Mouse (Mus musculus): Measurements from ENCODE around the gene Hmbs. TPM values are rescaled to one million over a fixed set of nuclear protein-coding genes. Genes with fewer than 3 reads are reported as not detected.
"Not testable (repeated sequence)": the region's sequence is repeated elsewhere in the genome, so short reads cannot be mapped to it uniquely, and the experiment has no call there.

Hmbs gene
- polyA plus RNA-seq, 1 experiment from 2014 or later, result 175 TPM

DNA sequence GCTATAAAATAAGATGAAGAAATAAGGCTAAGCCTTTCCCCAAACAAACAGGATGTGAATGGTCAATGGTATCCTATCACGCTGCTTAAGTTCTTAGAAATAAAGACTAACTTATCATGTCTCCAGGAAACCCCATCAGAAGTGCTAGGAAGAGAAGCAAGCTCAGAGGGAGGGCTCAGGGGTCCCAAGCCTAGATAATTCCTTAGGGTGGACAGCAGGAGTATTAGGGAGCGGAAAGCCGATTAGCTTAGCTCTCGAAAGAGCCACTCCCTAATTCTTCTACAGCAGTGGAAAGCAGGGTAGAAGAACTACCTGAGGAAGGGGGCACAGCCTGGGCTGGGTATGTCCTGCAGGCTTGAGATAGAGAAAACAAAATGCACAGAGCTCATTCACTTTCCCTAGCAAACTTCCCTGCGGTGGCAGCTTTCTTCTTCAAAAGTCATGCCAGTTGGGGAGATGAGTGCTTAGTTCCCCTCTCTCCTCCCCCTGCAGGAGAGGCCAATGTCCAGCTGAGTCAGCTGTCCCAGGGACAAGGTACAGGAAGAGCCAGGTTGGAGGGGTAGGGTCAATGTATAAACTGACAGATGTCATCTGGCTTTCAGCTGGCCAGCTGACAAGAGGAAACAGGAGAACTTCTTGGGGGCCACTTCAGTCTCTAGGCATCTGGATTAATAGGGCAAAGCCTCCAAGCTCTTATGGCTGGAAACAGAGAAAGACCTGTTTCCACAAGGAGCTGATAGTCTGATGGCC is 25.8 kb downstream of the Hmbs start:
- Histone ChIP-seq H3K27me3 (replicated peaks; ENCODE audit: low read depth, poor library complexity, severe bottlenecking) (peaks cover 10% of the 10 kb centered on the region), H3K4me3 (peak overlapping the region; percentile 86), H3K4me1 (peaks cover 33% of the 10 kb centered on the region), H3K9me3 (no peaks in the 10 kb centered on the region), H3K36me3 (replicated peaks) (peaks cover 39% of the 10 kb centered on the region), H3K27ac (replicated peaks) (no peak overlapping the region)
- no peak for DNase-seq (ENCODE audit: low spot score)
- 60% methylated on average over 5 of the region's 5 CpGs for WGBS

DNA sequence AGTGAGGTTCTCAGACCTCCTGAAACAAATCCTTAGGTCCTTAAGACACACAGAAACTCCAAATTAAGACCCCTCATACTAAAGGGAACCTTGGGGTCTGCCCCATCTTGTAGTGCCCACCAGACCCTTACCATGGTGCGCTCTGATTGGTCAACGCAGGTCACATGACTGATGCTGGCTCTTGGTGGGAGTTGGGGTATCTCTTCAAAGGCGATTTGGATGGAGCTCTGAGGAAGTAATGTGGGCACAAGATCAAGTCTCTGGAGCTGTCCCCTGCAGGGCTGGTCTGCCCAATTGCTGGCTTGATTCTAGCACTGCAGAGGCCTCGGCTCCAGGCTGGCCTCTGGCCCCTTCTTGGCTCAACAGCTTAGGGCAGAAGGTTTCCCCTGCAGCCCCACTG is 26.6 kb downstream of the Hmbs start:
- no peaks in the 10 kb centered on the region for H3K9me3 ChIP-seq
- DNase-seq (ENCODE audit: low spot score), result no peak
- peaks cover 47% of the 10 kb centered on the region for H3K36me3 ChIP-seq (replicated peaks)

DNA sequence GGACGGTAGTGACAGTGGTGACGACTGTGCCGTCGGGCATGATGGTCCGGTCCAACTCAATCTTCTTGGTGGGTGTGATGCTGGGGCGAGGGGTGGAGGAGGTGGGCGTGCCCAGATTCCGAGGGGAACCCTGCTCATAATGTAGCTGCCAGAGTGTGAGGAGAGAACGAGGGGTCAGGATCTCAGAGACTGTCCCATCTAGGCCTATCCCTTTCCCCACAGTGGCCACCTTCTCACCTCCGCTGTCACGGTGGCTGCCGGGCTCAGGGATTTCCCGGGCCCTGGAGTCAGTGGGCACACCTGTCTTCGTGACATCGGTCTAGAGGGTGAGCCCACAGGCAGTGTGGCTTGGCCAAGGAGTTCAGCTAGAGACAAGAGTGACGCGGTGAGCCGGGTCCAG is 29.1 kb downstream of the Hmbs start:
- H3K4me3 ChIP-seq, result no peak overlapping the region
- H3K27ac ChIP-seq (replicated peaks), result no peak overlapping the region
- 91% methylated on average over 18 of the region's 18 CpGs for WGBS
- DNase-seq (ENCODE audit: low spot score), result no peak
- peaks cover 40% of the 10 kb centered on the region for H3K4me1 ChIP-seq
- H3K36me3 ChIP-seq (replicated peaks), result peaks cover 48% of the 10 kb centered on the region
- peaks cover 36% of the 10 kb centered on the region for H3K27me3 ChIP-seq (replicated peaks; ENCODE audit: low read depth, poor library complexity, severe bottlenecking)
- no peaks in the 10 kb centered on the region for H3K9me3 ChIP-seq

More for the DNA sequence above, 26.6 kb downstream of the Hmbs start:
- H3K4me3 ChIP-seq, result no peak overlapping the region
- no peak overlapping the region for H3K27ac ChIP-seq (replicated peaks)
- 71% methylated on average over 4 of the region's 4 CpGs for WGBS
- peaks cover 33% of the 10 kb centered on the region for H3K4me1 ChIP-seq
- peaks cover 15% of the 10 kb centered on the region for H3K27me3 ChIP-seq (replicated peaks; ENCODE audit: low read depth, poor library complexity, severe bottlenecking)

DNA sequence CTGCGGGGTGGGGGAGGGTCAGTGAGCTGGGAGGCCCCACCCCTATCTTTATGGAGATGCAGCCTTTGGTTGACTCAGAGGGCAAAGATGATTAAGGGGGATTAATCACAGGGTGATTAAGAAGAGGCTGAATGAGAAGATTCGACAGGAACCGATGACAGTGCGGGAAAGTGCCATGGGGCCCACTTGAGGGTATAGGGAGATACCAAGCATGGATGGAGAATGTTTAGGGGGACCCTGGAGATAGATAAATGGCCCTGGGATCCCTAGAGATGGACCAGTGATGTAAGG is 29.8 kb downstream of the Hmbs start:
- peaks cover 48% of the 10 kb centered on the region for H3K36me3 ChIP-seq (replicated peaks)
- H3K9me3 ChIP-seq, result no peaks in the 10 kb centered on the region
- no peak overlapping the region for H3K27ac ChIP-seq (replicated peaks)
- 68% methylated on average over 4 of the region's 4 CpGs for WGBS
- no peak for DNase-seq (ENCODE audit: low spot score)
- peaks cover 36% of the 10 kb centered on the region for H3K27me3 ChIP-seq (replicated peaks; ENCODE audit: low read depth, poor library complexity, severe bottlenecking)
- no peak overlapping the region for H3K4me3 ChIP-seq
- H3K4me1 ChIP-seq, result peaks cover 36% of the 10 kb centered on the region

DNA sequence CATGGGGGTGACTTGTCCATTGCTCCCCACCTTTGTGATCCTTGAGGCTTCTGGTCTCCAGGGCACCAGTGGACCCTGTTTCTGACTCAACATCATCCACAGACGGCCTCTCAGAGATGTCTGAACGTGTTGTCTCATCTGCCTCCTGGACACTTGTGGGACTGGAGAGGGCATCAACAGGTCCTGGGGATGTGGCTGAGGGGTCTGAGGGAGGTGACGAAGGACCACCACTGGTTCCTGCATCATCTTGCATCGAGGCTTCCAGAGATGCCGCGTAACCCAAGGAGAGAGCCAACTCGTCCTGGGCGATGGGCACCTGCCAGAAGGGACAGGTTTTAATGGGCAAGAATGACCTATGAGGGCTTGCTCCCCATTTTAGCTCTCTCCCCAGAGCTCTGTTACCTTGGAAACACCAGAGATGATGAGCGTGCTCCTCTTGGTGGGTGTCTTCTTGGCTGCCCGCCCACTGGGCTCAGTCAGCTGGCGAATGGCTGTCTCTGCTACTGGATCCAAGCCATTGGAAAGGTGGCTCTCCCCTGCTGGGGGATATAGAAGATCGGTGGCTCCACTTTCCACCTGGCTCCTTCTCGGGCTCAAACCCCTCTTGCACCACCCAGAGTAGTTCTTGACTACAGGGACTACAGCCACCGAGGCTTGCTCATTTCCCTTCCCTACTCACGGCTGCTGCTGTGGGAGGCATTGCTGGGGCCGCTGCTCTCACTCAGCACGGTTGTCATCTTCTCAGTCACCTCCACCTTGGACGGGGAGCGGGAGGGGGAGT is 30.4 kb downstream of the Hmbs start:
- Histone ChIP-seq H3K4me1 (peaks cover 30% of the 10 kb centered on the region), H3K4me3 (no peak overlapping the region), H3K27ac (replicated peaks) (no peak overlapping the region), H3K9me3 (no peaks in the 10 kb centered on the region), H3K36me3 (replicated peaks) (peaks cover 48% of the 10 kb centered on the region), H3K27me3 (replicated peaks; ENCODE audit: low read depth, poor library complexity, severe bottlenecking) (peaks cover 31% of the 10 kb centered on the region)
- 80% methylated on average over 19 of the region's 19 CpGs for WGBS
- DNase-seq (ENCODE audit: low spot score), result no peak

- peaks cover 17% of the 10 kb centered on the region for H3K4me1 ChIP-seq
- H3K9me3 ChIP-seq, result no peaks in the 10 kb centered on the region
- WGBS, result 8% methylated on average over 27 of the region's 27 CpGs
- H3K27me3 ChIP-seq (replicated peaks; ENCODE audit: low read depth, poor library complexity, severe bottlenecking), result peaks cover 26% of the 10 kb centered on the region
- H3K36me3 ChIP-seq (replicated peaks), result peaks cover 41% of the 10 kb centered on the region
- peak overlapping the region; percentile 60 for H3K27ac ChIP-seq (replicated peaks)
- DNase-seq (ENCODE audit: low spot score), result peak; percentile 32
- H3K4me3 ChIP-seq, result peak overlapping the region; percentile 30
Measured at GRCm38 (mm10) chr9:44311136-44312134, 32.6 kb downstream of the Hmbs start.

- 21% methylated on average over 10 of the region's 10 CpGs for WGBS
Measured at GRCm38 (mm10) chr9:44310750-44311135, 33.3 kb downstream of the Hmbs start.

DNA sequence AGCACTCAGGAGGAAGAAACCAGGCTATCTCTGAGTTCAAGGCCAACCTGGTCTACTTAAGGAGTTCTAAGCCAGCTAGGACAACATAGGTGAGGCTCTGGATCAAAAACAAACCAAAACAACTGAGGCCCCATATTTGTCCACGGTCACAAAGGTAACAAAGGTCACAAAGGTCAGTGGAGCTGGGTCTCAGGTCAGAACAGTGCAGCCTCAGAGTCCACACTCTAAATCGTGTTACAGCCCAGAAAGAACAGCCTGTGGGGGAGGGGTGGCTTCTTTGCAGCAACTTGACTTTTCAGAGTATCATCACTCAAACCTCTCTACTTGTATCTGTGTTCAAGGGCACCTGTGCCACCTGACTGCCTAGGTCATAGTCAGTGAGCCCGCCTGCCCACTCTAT is 34.3 kb downstream of the Hmbs start:
- WGBS, result 60% methylated on average over 3 of the region's 3 CpGs
- no peak overlapping the region for H3K27ac ChIP-seq (replicated peaks)

More at GRCm38 (mm10) chr9:44310750-44311135, 33.3 kb downstream of the Hmbs start:
- H3K4me3 ChIP-seq, result peak overlapping the region; percentile 30
- peaks cover 34% of the 10 kb centered on the region for H3K36me3 ChIP-seq (replicated peaks)
- peaks cover 17% of the 10 kb centered on the region for H3K4me1 ChIP-seq
- peaks cover 26% of the 10 kb centered on the region for H3K27me3 ChIP-seq (replicated peaks; ENCODE audit: low read depth, poor library complexity, severe bottlenecking)
- peak overlapping the region; percentile 60; the same call in 1 of the 2 replicates for H3K27ac ChIP-seq (replicated peaks)
- H3K9me3 ChIP-seq, result no peaks in the 10 kb centered on the region
- no peak for DNase-seq (ENCODE audit: low spot score)

DNA sequence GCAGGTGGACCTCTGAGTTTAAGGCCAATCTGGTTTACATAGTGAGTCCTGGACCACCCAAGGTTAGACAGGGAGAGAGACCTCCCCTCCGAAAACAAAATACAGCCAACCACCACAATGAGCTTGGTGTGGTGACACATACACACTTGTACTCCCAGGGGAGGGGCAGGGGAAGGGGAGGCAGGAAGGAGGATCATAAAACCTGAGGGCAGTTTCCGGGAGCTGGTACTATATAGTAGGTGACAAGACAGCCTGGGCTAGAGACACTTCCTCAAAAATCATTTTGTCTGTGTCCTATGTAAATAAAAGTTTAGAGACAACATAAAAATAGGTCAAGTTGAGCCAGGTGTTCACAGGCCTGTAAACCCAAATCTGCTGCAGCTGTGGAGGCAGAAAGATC is 36.8 kb downstream of the Hmbs start:
- Histone ChIP-seq H3K9me3 (no peaks in the 10 kb centered on the region), H3K4me1 (peaks cover 33% of the 10 kb centered on the region), H3K27ac (replicated peaks) (no peak overlapping the region), H3K4me3 (no peak overlapping the region), H3K27me3 (replicated peaks; ENCODE audit: low read depth, poor library complexity, severe bottlenecking) (peaks cover 19% of the 10 kb centered on the region), H3K36me3 (replicated peaks) (peaks cover 8% of the 10 kb centered on the region)
- 87% methylated on average over 2 of the region's 2 CpGs for WGBS
- no peak for DNase-seq (ENCODE audit: low spot score)

More for the DNA sequence above, 34.3 kb downstream of the Hmbs start:
- H3K9me3 ChIP-seq, result no peaks in the 10 kb centered on the region
- peaks cover 24% of the 10 kb centered on the region for H3K36me3 ChIP-seq (replicated peaks)
- DNase-seq (ENCODE audit: low spot score), result no peak
- H3K27me3 ChIP-seq (replicated peaks; ENCODE audit: low read depth, poor library complexity, severe bottlenecking), result peaks cover 26% of the 10 kb centered on the region
- no peak overlapping the region for H3K4me3 ChIP-seq
- peaks cover 19% of the 10 kb centered on the region for H3K4me1 ChIP-seq

GRCm38 (mm10) chr9:44306532-44306931 is 37.5 kb downstream of the Hmbs start:
- Histone ChIP-seq H3K4me3 (no peak overlapping the region), H3K27ac (replicated peaks) (no peak overlapping the region), H3K36me3 (replicated peaks) (peaks cover 15% of the 10 kb centered on the region), H3K27me3 (replicated peaks; ENCODE audit: low read depth, poor library complexity, severe bottlenecking) (peaks cover 13% of the 10 kb centered on the region), H3K4me1 (peaks cover 27% of the 10 kb centered on the region), H3K9me3 (no peaks in the 10 kb centered on the region)
- WGBS, result 92% methylated on average over 6 of the region's 6 CpGs
- no peak for DNase-seq (ENCODE audit: low spot score)

DNA sequence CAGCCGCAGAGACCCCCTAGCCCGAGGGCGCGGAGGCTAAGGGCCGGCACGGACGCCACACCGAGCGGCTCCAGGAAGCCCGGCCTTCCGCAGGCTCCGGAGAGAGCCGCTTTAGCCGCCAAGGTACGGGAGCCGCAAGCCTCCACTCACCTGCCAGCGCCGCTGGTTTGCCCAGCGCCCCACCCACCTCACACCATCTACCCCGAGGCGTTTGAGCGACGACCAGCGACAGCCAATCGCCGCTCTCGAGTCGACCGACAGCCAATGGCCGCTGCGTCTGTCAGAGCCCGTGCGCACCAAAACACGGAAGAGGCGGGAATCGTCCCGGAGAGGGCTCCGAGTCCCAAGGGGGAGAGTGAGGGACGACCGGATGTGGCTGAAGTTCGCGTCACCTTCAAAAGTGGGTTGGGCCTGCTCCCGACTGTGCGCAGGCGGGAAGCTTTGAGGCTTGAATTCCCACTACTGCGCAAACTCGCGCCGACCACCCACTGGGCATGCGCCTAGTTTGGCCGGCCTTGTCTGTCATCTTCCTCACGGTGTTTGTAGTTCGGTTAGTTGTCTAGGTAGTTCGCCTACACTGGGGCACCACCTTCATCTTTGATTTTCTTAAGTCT is 38.5 kb downstream of the Hmbs start, which contains the start of gene Hinfp:
Gene Hinfp (minus strand): TSS at position 206 of the 614 bp plus-strand sequence.
- DNase-seq (ENCODE audit: low spot score), result peak; percentile 99

DNA sequence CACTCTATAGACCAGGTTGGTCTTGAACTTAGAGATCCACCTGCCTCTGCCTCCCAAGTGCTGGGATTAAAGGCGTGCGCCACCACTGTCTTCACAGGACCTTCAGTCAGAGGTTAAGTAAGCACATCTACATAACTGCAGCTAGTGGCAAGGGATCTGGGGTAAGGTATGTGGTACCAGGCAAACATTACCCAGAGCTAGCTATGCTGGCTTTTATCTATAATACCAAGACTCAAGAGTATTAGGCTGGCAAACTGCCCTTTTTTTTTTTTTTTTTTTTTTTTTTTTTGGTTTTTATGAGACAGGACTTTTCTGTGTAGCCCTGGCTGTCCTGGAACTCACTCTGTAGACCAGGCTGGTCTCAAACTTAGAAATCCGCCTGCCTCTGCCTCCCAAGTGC is 44.0 kb downstream of the Hmbs start:
- not testable (repeated sequence) for H3K27ac ChIP-seq (replicated peaks); H3K4me3 ChIP-seq; DNase-seq (ENCODE audit: low spot score); H3K27me3 ChIP-seq (replicated peaks; ENCODE audit: low read depth, poor library complexity, severe bottlenecking); H3K9me3 ChIP-seq
- Histone ChIP-seq H3K4me1 (peaks cover 16% of the 10 kb centered on the region), H3K36me3 (replicated peaks) (peaks cover 77% of the 10 kb centered on the region)
- WGBS, result 95% methylated on average over 3 of the region's 3 CpGs

More for the DNA sequence above, 38.5 kb downstream of the Hmbs start, which contains the start of gene Hinfp:
- Histone ChIP-seq H3K27ac (replicated peaks) (peak within 1 kb of the TSS; percentile 91), H3K27me3 (replicated peaks; ENCODE audit: low read depth, poor library complexity, severe bottlenecking) (peaks cover 4% of the 10 kb centered on the region), H3K4me1 (peaks cover 17% of the 10 kb centered on the region), H3K36me3 (replicated peaks) (peaks cover 24% of the 10 kb centered on the region), H3K4me3 (peak within 1 kb of the TSS; percentile 96), H3K9me3 (no peaks in the 10 kb centered on the region)
- WGBS, result under 1% methylated on average over 54 of the region's 54 CpGs
